Mouse (Mus musculus): ENCODE data around the gene Ndufs6. TPM values are rescaled to one million over a fixed set of nuclear protein-coding genes. Genes with fewer than 3 reads are reported as not detected.

The Ndufs6 gene
- total RNA-seq (2023) = 49.8 and 55.3 TPM in 2 replicates

DNA sequence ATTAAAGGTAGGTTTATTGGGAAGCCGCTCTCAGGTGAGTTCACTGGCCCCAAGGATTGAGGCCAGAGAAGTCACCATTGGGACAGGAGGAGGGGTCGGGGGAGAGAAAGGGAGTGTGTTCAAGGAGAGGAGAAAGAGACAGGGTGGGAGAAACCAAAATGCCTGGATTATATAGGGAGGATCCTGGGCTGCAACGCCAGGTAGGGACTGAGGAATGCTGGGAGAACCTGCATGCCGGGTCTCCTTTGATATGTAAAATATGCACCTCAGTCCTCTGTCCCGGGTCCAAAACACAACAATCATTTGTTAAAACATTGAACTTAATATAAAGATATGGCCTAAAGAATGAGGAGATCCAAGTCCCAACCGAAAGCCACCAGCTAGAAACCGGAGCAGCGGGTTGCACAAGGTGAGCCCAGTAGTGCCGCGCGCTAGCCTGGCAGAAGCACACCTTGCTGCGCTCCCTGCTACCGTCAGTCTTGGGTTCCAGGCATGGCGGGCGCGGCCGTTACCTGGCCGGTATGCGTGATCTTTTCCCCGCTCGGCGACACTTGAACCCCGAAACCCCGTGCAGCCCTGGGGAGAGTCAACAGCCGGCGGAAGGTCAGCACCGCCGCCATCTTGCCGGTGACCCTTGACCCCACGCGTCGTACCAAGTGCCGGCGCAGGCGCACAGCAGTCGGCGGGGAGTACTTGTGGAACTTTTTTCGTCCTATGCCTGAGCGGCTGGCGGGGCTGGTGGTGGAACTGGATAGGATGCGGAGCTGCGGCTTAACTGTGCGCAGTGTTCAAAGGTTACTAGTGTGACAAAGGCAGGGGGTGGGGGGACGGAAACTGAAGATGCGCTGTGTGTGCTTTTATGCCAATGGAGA, at the start of gene Ndufs6, which contains the start of gene Mrpl36:
TSS of gene Ndufs6 (minus strand) at position 716 of the 872 bp plus-strand sequence.
TSS of gene Mrpl36 (plus strand) at position 687 of the 872 bp plus-strand sequence.

Other genes with a start within 250 kb of the Ndufs6 start
- gene Irx4, start 68.1 kb downstream of the Ndufs6 start, total RNA-seq (2023) = not detected in 2 replicates
- 15.0 and 16.8 TPM in 2 replicates for gene Mrpl36, start within 50 bp of the Ndufs6 start, total RNA-seq (2023)
- 32.8 and 45.0 TPM in 2 replicates for gene Lpcat1, start 138.7 kb upstream of the Ndufs6 start, total RNA-seq (2023)
- gene Slc6a3, start 208.2 kb upstream of the Ndufs6 start, total RNA-seq (2023) = not detected in 2 replicates